Mouse (Mus musculus) C2C12 (cell line): Measurements from ENCODE around the gene Akr1c13. TPM values are rescaled to one million over a fixed set of nuclear protein-coding genes. Genes with fewer than 3 reads are reported as not detected.
"Not testable (repeated sequence)": the region's sequence is repeated elsewhere in the genome, so short reads cannot be mapped to it uniquely, and the experiment has no call there.

Experiments
- H3K27me3 ChIP-seq: one replicate; pipeline ENCODE4 v1.6.1; 2011; ENCODE audit not compliant: control insufficient read depth, insufficient read depth, insufficient read length
- H3K36me3 ChIP-seq: one replicate; pipeline ENCODE4 v1.6.1; 2011; ENCODE audit not compliant: control insufficient read depth, insufficient read depth
- H3K4me3 ChIP-seq: one replicate; pipeline ENCODE4 v1.5.1; 2011; ENCODE audit warnings: mild to moderate bottlenecking, control low read depth; ENCODE audit not compliant: poor library complexity, insufficient read depth, severe bottlenecking
- H3K79me2 ChIP-seq: one replicate; pipeline ENCODE4 v1.6.1; 2011; ENCODE audit not compliant: control insufficient read depth, insufficient read depth
- H3K79me3 ChIP-seq: one replicate; pipeline ENCODE4 v1.6.1; 2011; ENCODE audit warnings: low read depth, control low read depth
- H3ac ChIP-seq: one replicate; pipeline ENCODE3; 2011; ENCODE audit warnings: low read depth; ENCODE audit not compliant: control insufficient read depth, insufficient read length
- CEBPB ChIP-seq: IDR thresholded peaks from one replicate; pipeline ENCODE4 v1.6.1; 2011; ENCODE audit warnings: low read depth, mild to moderate bottlenecking, control low read depth, moderate library complexity
- CTCF ChIP-seq: IDR thresholded peaks from one replicate; pipeline ENCODE4 v1.5.1; 2011; ENCODE audit not compliant: control insufficient read depth, insufficient read depth, insufficient read length
- FOSL1 ChIP-seq: IDR thresholded peaks from one replicate; pipeline ENCODE4 v1.8.0; 2011; ENCODE audit warnings: mild to moderate bottlenecking, low read length; ENCODE audit not compliant: poor library complexity, insufficient read depth, severe bottlenecking
- MAX ChIP-seq: IDR thresholded peaks from one replicate; pipeline ENCODE4 v1.6.1; 2011; ENCODE audit warnings: mild to moderate bottlenecking, control low read depth
- MYOD1 ChIP-seq: IDR thresholded peaks from one replicate; pipeline ENCODE4 v1.6.1; 2011; ENCODE audit warnings: low read depth; ENCODE audit not compliant: control insufficient read depth, insufficient read length
- MYOG ChIP-seq: IDR thresholded peaks from one replicate; pipeline ENCODE4 v1.6.1; 2011; ENCODE audit not compliant: control insufficient read depth, insufficient read length; ENCODE audit errors: extremely low read depth
- USF1 ChIP-seq: IDR thresholded peaks from one replicate; pipeline ENCODE4 v1.6.1; 2011; ENCODE audit warnings: low read depth, mild to moderate bottlenecking, control low read depth, moderate library complexity
- polyA plus RNA-seq: library from polyadenylated mRNA; unstranded; fragments of >200 nt; fragmentation: generic; extraction: Trizol; gene quantifications from one replicate; pipeline ENCODE4 v1.2.1, GENCODE M21; 2012; ENCODE audit warnings: missing spikeins

Gene Akr1c13
- polyA plus RNA-seq, 1 experiment: 9.2 TPM

DNA sequence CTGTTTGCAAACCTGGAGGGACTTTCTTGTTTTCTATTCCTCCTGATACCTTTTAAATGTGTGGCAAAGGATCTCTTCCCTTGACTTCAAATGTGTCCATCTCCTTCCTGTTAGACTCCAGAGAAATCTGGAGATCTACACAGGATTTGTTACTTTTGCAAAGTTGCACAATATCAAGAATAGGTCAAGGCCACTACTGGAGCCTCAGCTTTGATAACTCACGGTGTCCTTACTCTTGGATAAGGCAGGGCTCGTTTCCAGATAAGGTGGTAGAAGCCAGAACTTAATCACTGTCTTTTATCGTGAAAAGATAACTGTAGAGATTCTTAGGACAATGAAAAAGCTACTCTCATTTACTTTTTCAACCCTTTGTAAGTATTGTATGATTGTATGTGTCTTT, 1.6 kb downstream of the Akr1c13 start:
- no peak for TF ChIP-seq CTCF
- TF ChIP-seq FOSL1: no peak
- TF ChIP-seq CEBPB: no peak
- TF ChIP-seq MYOD1: no peak
- TF ChIP-seq MYOG: no peak
- no peak for TF ChIP-seq MAX
- no peak for TF ChIP-seq USF1
- Histone ChIP-seq H3K27me3 (no peaks in the 10 kb centered on the region), H3ac (no peak overlapping the region), H3K36me3 (no peaks in the 10 kb centered on the region), H3K79me3 (no peaks in the 10 kb centered on the region), H3K79me2 (no peaks in the 10 kb centered on the region), H3K4me3 (no peak overlapping the region)

DNA sequence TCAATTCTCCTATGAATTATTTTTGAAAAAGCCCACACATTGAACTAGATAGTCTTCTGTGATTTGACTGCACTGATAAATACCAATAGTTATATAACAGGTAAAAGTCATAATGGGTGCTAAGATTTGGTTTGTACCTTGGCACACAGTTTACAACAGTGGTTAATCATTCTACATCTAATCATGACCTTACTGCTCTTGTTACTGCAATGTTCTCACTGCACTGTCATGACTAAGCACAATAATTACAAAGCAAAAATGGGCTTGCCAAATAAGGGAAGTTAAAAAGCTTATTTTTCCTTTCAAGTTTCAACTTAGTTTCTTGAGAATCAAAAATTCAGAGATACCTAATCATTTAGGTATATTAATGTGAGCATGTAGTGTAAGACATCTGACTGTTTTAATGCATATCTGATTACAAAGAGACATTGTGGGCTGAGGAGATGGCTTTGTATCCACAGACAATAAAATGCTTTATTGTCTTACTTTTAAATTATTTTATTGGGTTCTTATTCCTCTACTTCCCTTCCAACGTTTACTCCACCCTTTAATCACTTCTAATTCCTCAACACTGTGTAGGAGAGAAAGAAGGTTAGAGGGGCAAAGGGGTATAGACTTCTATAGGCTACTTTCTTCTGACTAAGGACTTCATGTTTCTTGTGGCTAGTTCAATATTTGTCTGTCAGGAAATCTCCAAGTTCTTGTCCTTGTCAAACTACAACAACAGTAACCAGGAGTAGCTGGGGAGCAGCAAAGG, 15.4 kb downstream of the Akr1c13 start:
- Histone ChIP-seq H3K27me3 (no peaks in the 10 kb centered on the region), H3K79me3 (no peaks in the 10 kb centered on the region), H3K4me3 (no peak overlapping the region), H3K36me3 (no peaks in the 10 kb centered on the region), H3ac (no peak overlapping the region), H3K79me2 (no peaks in the 10 kb centered on the region)
- TF ChIP-seq MAX (no peak), MYOG (no peak), CTCF (no peak), FOSL1 (no peak), MYOD1 (no peak), USF1 (no peak), CEBPB (no peak)

DNA sequence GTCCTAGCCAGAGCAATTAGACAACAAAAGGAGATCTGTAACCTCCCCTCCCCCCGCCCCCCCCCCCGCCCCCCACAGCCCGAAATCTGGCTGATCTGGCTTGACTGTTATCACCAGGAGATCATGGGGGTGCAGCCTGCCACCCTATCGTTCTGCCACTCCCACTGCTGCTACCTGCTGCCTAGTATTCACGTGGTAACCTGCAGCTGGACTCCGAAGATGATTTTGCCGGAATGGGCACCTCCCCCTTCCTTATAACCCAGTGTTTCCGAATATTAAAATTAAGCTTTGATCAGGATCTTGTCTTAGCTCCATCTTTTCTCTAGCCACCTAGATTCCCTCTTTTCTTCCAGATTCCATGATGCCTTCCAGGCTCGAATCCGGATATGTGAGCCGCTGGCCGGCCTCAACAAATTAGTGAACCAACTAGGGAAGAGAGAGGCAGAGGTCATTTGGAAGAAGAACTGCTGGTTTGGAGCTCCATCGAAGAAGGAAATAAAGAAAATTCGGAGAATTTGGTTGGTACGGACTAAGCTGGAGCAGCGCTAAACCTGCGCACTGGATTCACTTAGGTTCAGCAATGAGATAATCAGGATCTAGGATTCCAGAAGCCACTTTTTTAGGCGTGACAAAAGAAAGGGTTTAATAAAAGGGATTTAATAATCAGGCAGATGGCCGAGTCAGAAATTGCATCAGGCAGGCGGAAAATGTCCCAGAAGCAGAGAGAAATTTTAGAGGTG, 20.8 kb downstream of the Akr1c13 start:
- no peak overlapping the region for H3ac ChIP-seq
- H3K79me3 ChIP-seq: no peaks in the 10 kb centered on the region
- TF ChIP-seq CTCF (no peak), CEBPB (no peak), MYOG (no peak), MYOD1 (no peak), FOSL1 (no peak), MAX (no peak), USF1 (no peak)
- no peaks in the 10 kb centered on the region for H3K36me3 ChIP-seq
- H3K79me2 ChIP-seq: no peaks in the 10 kb centered on the region
- H3K27me3 ChIP-seq: no peaks in the 10 kb centered on the region
- H3K4me3 ChIP-seq: no peak overlapping the region

DNA sequence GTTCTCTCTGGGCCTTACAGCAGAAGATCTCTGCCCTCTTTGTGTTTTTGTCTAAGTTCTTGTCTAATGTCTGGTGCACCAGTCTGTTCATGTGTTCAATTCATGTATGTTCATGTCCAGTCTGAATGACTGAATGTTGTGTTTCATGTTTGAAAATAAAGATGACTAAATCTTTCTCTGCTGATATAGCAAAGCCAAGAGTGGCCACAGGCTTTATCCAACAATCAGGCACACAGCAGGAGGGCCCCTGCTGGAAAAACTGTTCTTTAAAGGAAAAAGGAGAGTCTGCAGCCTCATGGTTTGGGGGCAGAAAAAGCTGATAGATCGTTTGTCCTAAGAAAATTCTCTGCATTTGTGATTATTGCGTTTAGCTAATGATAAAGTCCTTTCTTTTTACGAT, 21.4 kb downstream of the Akr1c13 start:
- no peaks in the 10 kb centered on the region for H3K79me2 ChIP-seq
- TF ChIP-seq MYOD1 (no peak), MYOG (no peak), CEBPB (no peak), FOSL1 (no peak), CTCF (no peak), MAX (no peak), USF1 (no peak)
- H3K27me3 ChIP-seq: no peaks in the 10 kb centered on the region
- no peak overlapping the region for H3K4me3 ChIP-seq
- no peaks in the 10 kb centered on the region for H3K36me3 ChIP-seq
- H3K79me3 ChIP-seq: no peaks in the 10 kb centered on the region
- H3ac ChIP-seq: no peak overlapping the region

DNA sequence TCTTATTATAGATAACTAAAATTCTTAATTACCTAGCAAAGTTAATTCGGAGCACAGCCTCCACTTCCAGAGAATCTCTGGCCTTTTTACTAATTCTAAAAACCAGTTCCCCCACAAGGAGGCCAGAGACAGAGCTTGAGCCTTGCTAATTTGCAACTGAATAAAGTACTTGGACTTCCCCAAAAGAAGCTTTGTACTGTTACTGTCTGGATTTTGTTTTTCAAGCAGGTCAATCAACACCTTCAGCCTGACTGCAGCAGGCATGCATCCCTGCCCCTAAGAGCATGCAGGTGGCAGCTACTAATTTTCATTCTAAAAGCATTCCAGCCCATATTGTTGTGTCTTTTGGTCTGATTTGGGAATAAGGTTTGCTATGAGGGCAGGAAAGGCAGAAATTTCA, 24.5 kb downstream of the Akr1c13 start:
- H3K79me3 ChIP-seq, H3K36me3 ChIP-seq, H3K4me3 ChIP-seq, H3ac ChIP-seq, H3K27me3 ChIP-seq, H3K79me2 ChIP-seq: not testable (repeated sequence)

DNA sequence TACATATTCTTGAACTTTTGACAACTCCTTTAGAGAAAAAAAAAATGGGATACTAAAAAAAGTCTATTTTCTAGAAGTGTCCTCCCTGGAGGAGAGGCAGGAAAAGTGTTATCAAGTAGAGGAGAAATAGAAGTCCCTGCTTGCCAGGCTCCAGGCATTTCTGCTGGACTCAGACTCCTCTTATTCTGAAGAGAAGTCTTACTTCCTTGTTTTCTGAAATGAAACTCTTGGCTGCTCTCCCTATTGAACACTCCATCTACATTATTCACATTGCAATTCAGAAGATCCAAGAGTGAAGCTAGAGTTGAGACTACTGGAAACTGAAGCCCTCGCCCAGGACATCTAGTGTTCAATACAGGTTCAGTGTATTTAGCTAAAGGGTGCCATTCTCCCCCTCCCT, 37.5 kb downstream of the Akr1c13 start, which contains the start of gene Akr1c19:
Gene Akr1c19, plus strand, starts transcription at position 260 of the 400 bp plus-strand sequence.
- Histone ChIP-seq H3ac (no peak within 1 kb of the TSS), H3K27me3 (no peaks in the 10 kb centered on the region), H3K4me3 (no peak within 1 kb of the TSS), H3K79me2 (no peaks in the 10 kb centered on the region), H3K36me3 (no peaks in the 10 kb centered on the region), H3K79me3 (no peaks in the 10 kb centered on the region)
- TF ChIP-seq USF1 (no peak), MYOD1 (no peak), CEBPB (no peak), MAX (no peak), MYOG (no peak), FOSL1 (no peak), CTCF (no peak)
